Mouse (Mus musculus) brain, adult 2 months (tissue): Measurements from ENCODE around the gene Pmfbp1.

ENCODE experiments used
- DNase-seq: peaks from one replicate; pipeline ENCODE4 v3.0.0; 2011; ENCODE audit warnings: low read depth, low spot score

The Pmfbp1 gene

GRCm38 (mm10) chr8:109499009-109499717 lies 5.3 kb downstream of the Pmfbp1 start:
- DNase-seq = peak; percentile 16

DNA sequence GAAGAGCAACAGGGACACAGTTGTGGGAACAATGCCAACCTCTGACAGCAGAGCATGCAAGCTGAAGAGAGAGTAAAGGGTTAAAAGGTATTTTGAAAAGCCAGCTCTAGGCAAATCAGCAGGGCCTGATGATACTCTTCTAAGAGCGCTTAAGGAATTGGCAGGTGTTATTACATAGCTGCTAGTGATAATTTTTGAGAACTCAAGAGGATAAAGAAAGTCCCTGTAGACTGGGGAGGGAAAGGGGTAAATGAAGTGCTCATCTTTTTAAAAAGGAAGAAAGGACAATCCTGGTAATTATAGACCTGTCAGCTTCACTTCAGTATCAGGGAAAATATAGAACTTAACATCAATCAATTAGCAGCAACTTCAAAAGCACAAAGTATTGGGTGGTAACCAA lies 9.7 kb downstream of the Pmfbp1 start:
- no peak for DNase-seq

GRCm38 (mm10) chr8:109505560-109505959 lies 11.7 kb downstream of the Pmfbp1 start:
- peak; percentile 31 for DNase-seq

DNA sequence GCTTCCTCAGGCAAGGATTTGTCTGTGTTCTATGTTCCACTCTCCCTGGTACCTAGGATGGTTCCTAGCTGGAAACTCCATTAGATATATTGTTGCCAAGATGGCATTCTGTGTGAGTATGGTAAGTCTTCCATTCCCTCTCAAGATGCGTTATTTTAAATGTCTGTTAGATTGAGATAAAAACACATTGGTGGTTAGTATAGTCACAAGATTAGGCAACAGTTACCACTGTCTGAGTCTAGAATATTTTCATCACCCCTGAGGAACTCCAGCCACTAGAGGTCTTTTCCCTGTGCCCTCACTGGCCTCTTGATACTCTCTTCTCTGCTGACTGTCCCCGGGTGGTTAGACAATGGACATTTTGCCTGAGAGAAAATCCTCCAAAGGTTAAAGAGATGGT lies 30.2 kb downstream of the Pmfbp1 start:
- no peak for DNase-seq

GRCm38 (mm10) chr8:109535140-109535990 lies 41.5 kb downstream of the Pmfbp1 start:
- peak; percentile 52 for DNase-seq

GRCm38 (mm10) chr8:109536703-109537102 lies 42.9 kb downstream of the Pmfbp1 start:
- peak; percentile 83 for DNase-seq

- peak; percentile 20 for DNase-seq
Measured at GRCm38 (mm10) chr8:109542165-109542564, 48.3 kb downstream of the Pmfbp1 start.

DNA sequence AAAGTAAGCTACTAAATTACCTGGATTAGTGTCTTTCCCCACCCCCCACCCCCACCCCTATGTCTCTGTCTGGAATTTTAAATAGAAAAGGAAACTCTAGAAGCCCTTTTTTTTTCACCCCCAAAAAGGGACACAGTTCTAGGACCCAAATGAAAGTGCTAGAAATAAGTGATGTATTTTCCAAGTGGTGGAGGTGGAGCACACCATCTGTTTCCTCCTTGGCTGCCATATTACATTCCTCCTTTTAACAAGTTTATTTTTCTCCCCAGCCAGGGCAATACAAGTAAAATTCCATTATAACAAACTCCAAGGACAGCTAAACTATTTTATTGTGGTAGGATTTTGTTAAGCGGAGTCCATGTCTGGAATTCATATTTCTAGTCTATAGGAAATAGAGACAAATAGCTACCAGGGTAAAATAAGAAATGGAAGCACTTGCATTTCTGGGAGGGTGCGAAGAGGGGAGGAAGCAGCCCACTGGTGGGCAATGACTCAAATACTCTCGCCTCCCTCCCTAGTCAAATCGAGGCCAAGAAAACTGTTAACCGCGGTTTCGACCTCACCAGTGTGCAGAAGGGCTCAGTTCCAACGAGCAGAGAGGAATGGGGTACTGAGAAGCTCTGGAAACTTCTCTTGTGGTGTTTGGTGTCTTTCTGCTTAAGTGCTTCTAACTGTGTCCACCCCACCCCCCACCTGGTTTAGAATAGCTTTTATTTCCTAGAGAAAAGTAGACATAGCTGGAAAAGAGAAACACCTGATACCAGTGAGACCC lies 49.1 kb downstream of the Pmfbp1 start:
- peak; percentile 75 for DNase-seq

DNA sequence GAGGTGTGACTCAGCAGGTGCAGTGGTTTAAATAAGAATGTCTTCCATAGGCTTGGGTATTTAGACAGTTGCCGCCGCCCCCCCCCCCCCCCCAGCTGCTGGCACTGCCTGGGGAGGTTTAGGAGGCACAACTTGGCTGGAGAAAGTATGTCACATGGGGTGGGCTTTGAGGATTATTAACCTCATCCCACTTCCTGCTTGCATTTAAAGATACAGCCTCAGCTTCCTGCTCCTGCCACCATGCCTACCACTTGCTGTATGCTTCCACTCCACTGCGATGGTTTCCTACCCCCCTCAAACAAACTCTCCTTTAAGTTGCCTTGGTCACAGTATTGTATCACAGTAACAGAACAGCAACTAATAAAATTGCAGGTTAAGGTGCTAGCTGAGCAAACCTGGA lies 50.2 kb downstream of the Pmfbp1 start:
- DNase-seq = no peak

DNA sequence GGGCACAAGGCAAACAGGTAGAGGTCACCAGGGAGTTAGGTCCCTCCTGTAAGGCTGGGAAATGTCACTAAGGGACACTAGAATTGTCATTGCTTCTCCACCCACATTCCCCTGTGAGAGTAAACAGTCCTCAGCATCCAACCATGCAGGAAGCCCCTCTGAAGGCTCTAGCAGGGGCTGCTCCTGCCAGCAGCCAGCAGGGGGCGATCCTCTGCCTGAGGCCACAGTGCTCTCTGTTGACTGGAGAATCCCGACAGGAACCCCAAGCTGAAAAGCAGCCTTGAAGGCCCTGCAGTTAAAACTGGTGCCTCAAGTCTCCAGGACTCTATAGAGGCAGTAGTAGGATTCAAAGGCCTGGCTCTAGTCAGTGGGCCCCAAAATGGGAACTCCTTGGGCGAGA lies 57.8 kb downstream of the Pmfbp1 start:
- DNase-seq = peak; percentile 20

GRCm38 (mm10) chr8:109563881-109564280 lies 70.1 kb downstream of the Pmfbp1 start:
- no peak for DNase-seq

GRCm38 (mm10) chr8:109564766-109565165 lies 70.9 kb downstream of the Pmfbp1 start:
- DNase-seq = no peak

- DNase-seq = peak; percentile 100
Measured at GRCm38 (mm10) chr8:109565498-109566333, 71.9 kb downstream of the Pmfbp1 start, which contains the start of the genes Dhx38 and Txnl4b. Gene Dhx38, minus strand, starts transcription at chr8:109565861. Gene Txnl4b, plus strand, starts transcription at chr8:109565892.

GRCm38 (mm10) chr8:109571139-109571538 lies 77.3 kb downstream of the Pmfbp1 start:
- DNase-seq = no peak

- no peak for DNase-seq
Measured at GRCm38 (mm10) chr8:109576311-109576710, 82.5 kb downstream of the Pmfbp1 start.

DNA sequence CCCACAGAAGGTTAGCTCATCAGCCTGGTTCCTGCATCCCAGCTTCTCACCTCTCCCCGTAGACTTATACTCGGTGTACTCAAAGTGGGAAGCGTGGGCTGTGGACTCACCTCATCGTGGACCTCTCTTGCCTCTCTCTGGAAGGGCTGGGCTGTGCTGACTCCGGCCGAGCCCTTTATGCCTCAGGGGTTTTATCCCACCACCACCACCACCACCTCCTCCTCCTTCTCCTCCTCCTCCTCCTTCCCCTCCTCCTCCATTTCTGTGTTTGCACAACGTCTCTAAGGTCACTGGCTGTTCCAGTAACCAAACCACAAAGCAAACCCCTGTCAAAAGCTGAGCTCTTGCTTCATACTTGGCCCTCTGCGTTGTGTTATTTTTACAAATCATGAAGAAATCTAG lies 85.1 kb downstream of the Pmfbp1 start, which contains the start of gene Hp:
Gene Hp, minus strand, starts transcription at position 273 of the 402 bp plus-strand sequence.
- DNase-seq = no peak

DNA sequence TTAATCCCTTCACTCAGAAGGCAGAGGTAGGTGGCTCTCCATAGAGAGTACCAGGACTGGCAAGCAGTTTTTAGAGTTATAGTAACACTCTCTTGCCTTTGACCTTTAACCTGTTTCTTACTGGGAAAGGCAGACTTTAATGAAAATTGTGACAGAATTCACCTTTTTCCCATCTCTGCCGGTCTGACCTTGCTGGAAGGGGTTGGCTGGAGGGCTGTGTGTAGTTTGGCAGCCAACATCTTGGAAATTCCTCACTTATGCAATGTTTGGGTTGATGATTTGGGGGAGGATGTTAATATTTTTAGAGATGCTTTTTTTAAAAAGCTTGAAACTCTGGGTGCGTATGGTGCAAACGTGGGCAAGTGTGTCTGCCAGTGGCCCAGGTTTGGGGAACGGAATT lies 90.5 kb downstream of the Pmfbp1 start:
- no peak for DNase-seq

- DNase-seq = no peak
Measured at GRCm38 (mm10) chr8:109584830-109585229, 91.0 kb downstream of the Pmfbp1 start.

DNA sequence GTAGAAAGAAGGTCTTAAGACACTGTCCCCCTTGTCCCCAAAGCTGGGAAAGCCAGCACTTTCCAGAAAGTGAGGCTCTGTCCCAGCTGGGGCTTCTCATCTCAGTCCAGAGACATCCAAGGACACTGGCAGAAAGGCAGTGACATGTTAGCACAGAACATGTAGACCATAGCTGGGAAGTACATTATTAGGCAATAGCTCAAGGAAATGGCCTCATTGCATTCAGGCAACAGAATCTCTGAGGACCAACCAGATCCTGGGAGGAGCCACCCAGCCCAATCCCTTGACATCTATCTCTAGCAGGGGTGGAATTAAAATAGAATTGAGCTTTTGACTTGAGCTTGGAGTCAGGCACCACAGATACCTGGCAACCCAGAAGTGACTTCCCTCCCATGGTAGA lies 91.8 kb downstream of the Pmfbp1 start:
- DNase-seq = no peak

- no peak for DNase-seq
Measured at GRCm38 (mm10) chr8:109586972-109587504, 93.2 kb downstream of the Pmfbp1 start.

- no peak for DNase-seq
Measured at GRCm38 (mm10) chr8:109590901-109591300, 97.1 kb downstream of the Pmfbp1 start.
